Mouse (Mus musculus): Measurements from ENCODE around the gene Snd1. TPM values are rescaled to one million over a fixed set of nuclear protein-coding genes. Genes with fewer than 3 reads are reported as not detected.

Gene Snd1
- total and polyA plus RNA-seq, 3 experiments = 83.7 to 377 (median 210) TPM

GRCm38 (mm10) chr6:28724776-28725175, 249.8 kb downstream of the Snd1 start:
- peaks cover 4 to 41% of the 10 kb centered on the region in 2 experiments for H3K4me1 ChIP-seq (ENCODE audit: control insufficient read depth in 1 of 2, insufficient read depth in 2 of 2)
- in situ Hi-C loops (cut with MboI; ENCODE audit: low pct_ligation_motif_present, low pct_unique_long_range_greater_than_20kb, low sequenced_read_pairs) = no loop called here
- dilution Hi-C loops (cut with MboI; ENCODE audit: extremely low pct_ligation_motif_present, extremely low pct_unique_long_range_greater_than_20kb, low sequenced_read_pairs) = no loop called here
- no peak overlapping the region for H3K9ac ChIP-seq (ENCODE audit: insufficient read depth, low read depth)
- H3K4me3 ChIP-seq (replicated peaks in 1 of 3; ENCODE audit: low read depth in 2 of 3, low read length in 2 of 3, poor library complexity in 1 of 3) = no peak overlapping the region
- H3K36me3 ChIP-seq (replicated peaks in 1 of 2; ENCODE audit: control insufficient read depth in 1 of 2, insufficient read depth in 1 of 2, low read length in 1 of 2) = peaks cover 20 to 65% of the 10 kb centered on the region in 2 experiments
- no peaks in the 10 kb centered on the region for H3K27me3 ChIP-seq (replicated peaks)
- no peaks in the 10 kb centered on the region for H3K9me3 ChIP-seq (replicated peaks; ENCODE audit: low read length)
- TF ChIP-seq PAX5 (IDR thresholded peaks at IDR 0.05; ENCODE audit: low read length) (no peak), ZNF384 (IDR thresholded peaks at IDR 0.05; ENCODE audit: low read depth, low read length) (no peak), GABPA (IDR thresholded peaks at IDR 0.05; ENCODE audit: insufficient replicate concordance, low read depth, low read length) (no peak), ZMIZ1 (IDR thresholded peaks at IDR 0.05; ENCODE audit: low read depth, low read length) (no peak), MAX (IDR thresholded peaks at IDR 0.05; ENCODE audit: low read length) (no peak), ELF1 (IDR thresholded peaks at IDR 0.05; ENCODE audit: low read depth, low read length) (no peak)
- H3K27ac ChIP-seq (ENCODE audit: insufficient read depth, low read depth) = no peak overlapping the region
- no peak for DNase-seq (ENCODE audit: extremely low read depth)
- no peak overlapping the region for H3K4me2 ChIP-seq (ENCODE audit: insufficient read depth, low read depth, poor library complexity, severe bottlenecking)
- peaks cover 2% of the 10 kb centered on the region; the same call in 1 of the 2 replicates for H3K79me2 ChIP-seq (replicated peaks; ENCODE audit: control insufficient read depth, extremely low read depth, insufficient read depth, poor library complexity, severe bottlenecking)

GRCm38 (mm10) chr6:28729236-28729635, 254.3 kb downstream of the Snd1 start:
- Histone ChIP-seq H3K4me2 (ENCODE audit: insufficient read depth, low read depth, poor library complexity, severe bottlenecking) (no peak overlapping the region), H3K9ac (ENCODE audit: insufficient read depth, low read depth) (no peak overlapping the region), H3K27ac (ENCODE audit: insufficient read depth, low read depth) (no peak overlapping the region), H3K79me2 (replicated peaks; ENCODE audit: control insufficient read depth, extremely low read depth, insufficient read depth, poor library complexity, severe bottlenecking) (no peaks in the 10 kb centered on the region), H3K4me1 (ENCODE audit: control insufficient read depth in 1 of 2, insufficient read depth in 2 of 2) (peaks cover 0 to 12% of the 10 kb centered on the region in 2 experiments; a peak in 1 of 4 replicates), H3K4me3 (replicated peaks in 1 of 3; ENCODE audit: low read depth in 2 of 3, low read length in 2 of 3, poor library complexity in 1 of 3) (no peak overlapping the region), H3K27me3 (replicated peaks) (no peaks in the 10 kb centered on the region), H3K36me3 (replicated peaks in 1 of 2; ENCODE audit: control insufficient read depth in 1 of 2, insufficient read depth in 1 of 2, low read length in 1 of 2) (peaks cover 20 to 77% of the 10 kb centered on the region in 2 experiments), H3K9me3 (replicated peaks; ENCODE audit: low read length) (no peaks in the 10 kb centered on the region)
- in situ Hi-C loops (cut with MboI; ENCODE audit: low pct_ligation_motif_present, low pct_unique_long_range_greater_than_20kb, low sequenced_read_pairs) (no loop called here), dilution Hi-C loops (cut with MboI; ENCODE audit: extremely low pct_ligation_motif_present, extremely low pct_unique_long_range_greater_than_20kb, low sequenced_read_pairs) (no loop called here)
- no peak for TF ChIP-seq TBP (conservative IDR thresholded peaks at IDR 0.05; ENCODE audit: low read depth, low read length)
- TF ChIP-seq MAZ (IDR thresholded peaks at IDR 0.05; ENCODE audit: low read depth, low read length) = no peak
- no peak for TF ChIP-seq SMC3 (IDR thresholded peaks at IDR 0.05; ENCODE audit: low read depth, low read length)
- no peak for TF ChIP-seq TCF12 (IDR thresholded peaks at IDR 0.05; ENCODE audit: low read depth, low read length)
- no peak for TF ChIP-seq MAX (IDR thresholded peaks at IDR 0.05; ENCODE audit: low read length)
- no peak for TF ChIP-seq ELF1 (IDR thresholded peaks at IDR 0.05; ENCODE audit: low read depth, low read length)
- no peak for TF ChIP-seq MEF2A (IDR thresholded peaks at IDR 0.05; ENCODE audit: borderline replicate concordance, low read depth, low read length)
- TF ChIP-seq POLR2A (IDR thresholded peaks at IDR 0.05; ENCODE audit: low read depth, low read length) = no peak
- no peak for TF ChIP-seq JUND (conservative IDR thresholded peaks at IDR 0.05; ENCODE audit: low read depth, low read length)
- no peak for TF ChIP-seq CTCF (conservative IDR thresholded peaks at IDR 0.05 in 1 of 2, IDR thresholded peaks at IDR 0.05 in 1 of 2; ENCODE audit: low read depth in 2 of 2, low read length in 2 of 2)
- TF ChIP-seq GABPA (IDR thresholded peaks at IDR 0.05; ENCODE audit: insufficient replicate concordance, low read depth, low read length) = no peak
- TF ChIP-seq USF1 (IDR thresholded peaks at IDR 0.05; ENCODE audit: low read depth, low read length) = no peak
- TF ChIP-seq CHD2 (IDR thresholded peaks at IDR 0.05; ENCODE audit: low read length) = no peak
- TF ChIP-seq BHLHE40 (IDR thresholded peaks at IDR 0.05; ENCODE audit: low read depth, low read length) = no peak
- TF ChIP-seq JUN (IDR thresholded peaks at IDR 0.05; ENCODE audit: insufficient read depth, low read depth, low read length) = no peak
- TF ChIP-seq ZMIZ1 (IDR thresholded peaks at IDR 0.05; ENCODE audit: low read depth, low read length) = no peak
- no peak for DNase-seq (ENCODE audit: extremely low read depth)
